Mouse (Mus musculus): Measurements from ENCODE around the gene Cntnap5b. TPM values are rescaled to one million over a fixed set of nuclear protein-coding genes. Genes with fewer than 3 reads are reported as not detected.

The Cntnap5b gene
- polyA plus RNA-seq, 1 experiment from 2014 or later = not detected

DNA sequence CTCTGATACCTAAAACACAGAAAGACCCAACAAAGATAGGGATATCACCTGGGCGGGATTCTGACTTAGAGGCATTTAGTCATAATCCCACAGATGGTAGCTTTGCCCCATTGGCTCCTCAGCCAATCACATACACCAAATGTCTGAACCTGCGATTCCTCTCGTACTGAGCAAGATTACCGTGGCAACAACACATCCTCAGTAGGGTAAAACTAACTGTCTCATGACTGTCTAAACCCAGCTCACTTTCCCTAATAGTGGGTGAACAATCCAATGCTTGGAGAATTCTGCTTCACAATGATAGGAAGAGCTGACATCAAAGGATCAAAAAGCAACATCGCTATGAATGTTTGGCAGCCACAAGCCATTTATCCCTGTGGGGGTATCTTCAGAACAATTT is 407.5 kb downstream of the Cntnap5b start:
- H3K4me3 ChIP-seq (replicated peaks) = no peak overlapping the region
- no peaks in the 10 kb centered on the region for H3K4me1 ChIP-seq (replicated peaks)
- ATAC-seq (ENCODE audit: insufficient read depth) = peak; percentile 100
- no peaks in the 10 kb centered on the region for H3K27me3 ChIP-seq
- no peaks in the 10 kb centered on the region for H3K9me3 ChIP-seq (replicated peaks)
- H3K27ac ChIP-seq (replicated peaks) = no peak overlapping the region
- H3K36me3 ChIP-seq (replicated peaks) = no peaks in the 10 kb centered on the region
- no peak overlapping the region for H3K4me2 ChIP-seq
- H3K9ac ChIP-seq = no peak overlapping the region
- 55% methylated on average over 5 of the region's 5 CpGs for WGBS (ENCODE audit: insufficient replicate concordance)

GRCm38 (mm10) chr1:100231980-100232608 is 459.5 kb downstream of the Cntnap5b start:
- Histone ChIP-seq H3K4me2 (no peak overlapping the region), H3K4me3 (replicated peaks) (no peak overlapping the region), H3K27ac (replicated peaks) (no peak overlapping the region), H3K4me1 (replicated peaks) (no peaks in the 10 kb centered on the region), H3K9ac (no peak overlapping the region), H3K27me3 (no peaks in the 10 kb centered on the region), H3K9me3 (replicated peaks) (no peaks in the 10 kb centered on the region), H3K36me3 (replicated peaks) (no peaks in the 10 kb centered on the region)
- WGBS (ENCODE audit: insufficient replicate concordance) = 4% methylated on average over 6 of the region's 6 CpGs
- ATAC-seq (ENCODE audit: insufficient read depth) = no peak

DNA sequence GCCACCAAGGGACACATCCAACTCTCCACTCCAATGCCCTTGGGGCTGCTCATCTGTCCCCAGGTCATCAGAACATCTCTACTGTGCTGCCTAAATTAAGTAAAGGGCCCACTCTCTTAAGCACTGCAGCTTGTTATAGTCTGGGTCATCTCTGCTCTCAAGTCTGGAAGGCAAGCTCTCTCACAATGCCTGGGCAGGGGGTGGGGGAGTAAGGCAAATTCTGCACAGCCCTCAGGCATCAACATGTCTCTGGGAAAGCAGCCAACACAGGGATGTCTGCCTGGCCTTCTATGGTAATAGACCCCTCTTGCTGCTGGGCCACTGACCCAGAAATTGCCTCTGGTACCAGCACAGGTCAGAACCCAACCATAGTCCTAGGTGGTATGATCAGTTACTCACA is 479.4 kb downstream of the Cntnap5b start:
- Histone ChIP-seq H3K4me1 (replicated peaks) (no peaks in the 10 kb centered on the region), H3K36me3 (replicated peaks) (no peaks in the 10 kb centered on the region), H3K9me3 (replicated peaks) (no peaks in the 10 kb centered on the region), H3K9ac (no peak overlapping the region), H3K4me2 (no peak overlapping the region), H3K27me3 (no peaks in the 10 kb centered on the region), H3K4me3 (replicated peaks) (no peak overlapping the region), H3K27ac (replicated peaks) (no peak overlapping the region)
- ATAC-seq (ENCODE audit: insufficient read depth) = no peak

GRCm38 (mm10) chr1:100310687-100311086 is 538.1 kb downstream of the Cntnap5b start:
- Histone ChIP-seq H3K4me3 (replicated peaks) (no peak overlapping the region), H3K9me3 (replicated peaks) (no peaks in the 10 kb centered on the region), H3K36me3 (replicated peaks) (no peaks in the 10 kb centered on the region), H3K27me3 (no peaks in the 10 kb centered on the region), H3K9ac (no peak overlapping the region), H3K4me1 (replicated peaks) (no peaks in the 10 kb centered on the region), H3K4me2 (no peak overlapping the region), H3K27ac (replicated peaks) (no peak overlapping the region)
- no peak for ATAC-seq (ENCODE audit: insufficient read depth)
- 74% methylated on average over 1 of the region's 1 CpGs for WGBS (ENCODE audit: insufficient replicate concordance)

DNA sequence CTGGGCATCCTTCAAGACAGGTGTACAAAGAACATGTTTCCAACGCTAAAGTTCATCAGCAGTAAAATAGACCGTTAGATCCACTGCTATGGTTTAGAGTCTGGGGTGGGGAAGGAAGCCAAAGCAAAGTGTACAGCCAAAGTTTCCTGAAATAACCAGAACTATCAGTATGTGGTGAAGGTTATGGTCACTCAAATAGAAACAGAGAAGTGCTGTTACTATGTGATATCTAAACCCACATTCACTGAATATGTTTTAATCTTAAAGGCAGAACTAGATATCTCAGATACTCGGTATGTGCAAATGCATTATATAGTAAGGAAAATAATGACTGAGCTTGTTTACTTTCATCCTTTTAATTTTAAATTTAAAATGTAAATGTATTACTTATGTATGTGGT is 558.5 kb downstream of the Cntnap5b start:
- Histone ChIP-seq H3K9me3 (replicated peaks) (no peaks in the 10 kb centered on the region), H3K4me3 (replicated peaks) (no peak overlapping the region), H3K4me2 (no peak overlapping the region), H3K27me3 (no peaks in the 10 kb centered on the region), H3K27ac (replicated peaks) (no peak overlapping the region), H3K36me3 (replicated peaks) (no peaks in the 10 kb centered on the region), H3K9ac (no peak overlapping the region), H3K4me1 (replicated peaks) (no peaks in the 10 kb centered on the region)
- WGBS (ENCODE audit: insufficient replicate concordance) = 55% methylated on average over 3 of the region's 3 CpGs
- ATAC-seq (ENCODE audit: insufficient read depth) = no peak

GRCm38 (mm10) chr1:100369415-100370113 is 597.0 kb downstream of the Cntnap5b start:
- Histone ChIP-seq H3K27me3 (no peaks in the 10 kb centered on the region), H3K9ac (no peak overlapping the region), H3K36me3 (replicated peaks) (no peaks in the 10 kb centered on the region), H3K4me2 (no peak overlapping the region), H3K9me3 (replicated peaks) (no peaks in the 10 kb centered on the region), H3K27ac (replicated peaks) (no peak overlapping the region), H3K4me1 (replicated peaks) (no peaks in the 10 kb centered on the region), H3K4me3 (replicated peaks) (no peak overlapping the region)
- 53% methylated on average over 5 of the region's 5 CpGs for WGBS (ENCODE audit: insufficient replicate concordance)
- no peak for ATAC-seq (ENCODE audit: insufficient read depth)

DNA sequence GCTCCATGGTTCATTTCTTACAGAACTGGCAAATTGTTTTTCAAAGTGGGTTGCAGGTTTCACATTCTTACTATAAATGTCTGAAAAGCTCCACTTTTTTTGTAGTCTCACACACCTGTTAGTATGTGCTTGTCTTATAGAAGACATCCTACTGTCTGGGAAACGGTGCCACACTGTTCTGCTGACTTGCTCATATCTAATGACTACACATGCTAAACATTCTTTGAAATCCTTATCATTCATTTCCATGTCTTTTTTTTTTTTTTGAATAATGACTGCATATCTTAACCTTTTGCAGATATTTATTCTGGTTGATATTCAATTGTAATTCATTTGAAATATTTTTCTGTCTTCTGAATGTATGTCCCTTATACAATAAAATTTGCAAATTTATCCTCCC is 613.7 kb downstream of the Cntnap5b start:
- Histone ChIP-seq H3K27ac (replicated peaks) (no peak overlapping the region), H3K9me3 (replicated peaks) (no peaks in the 10 kb centered on the region), H3K4me1 (replicated peaks) (no peaks in the 10 kb centered on the region), H3K36me3 (replicated peaks) (no peaks in the 10 kb centered on the region), H3K27me3 (no peaks in the 10 kb centered on the region), H3K9ac (no peak overlapping the region), H3K4me3 (replicated peaks) (no peak overlapping the region), H3K4me2 (no peak overlapping the region)
- 42% methylated on average over 1 of the region's 1 CpGs for WGBS (ENCODE audit: insufficient replicate concordance)
- ATAC-seq (ENCODE audit: insufficient read depth) = no peak

- no peaks in the 10 kb centered on the region for H3K27me3 ChIP-seq
- no peak overlapping the region for H3K4me3 ChIP-seq (replicated peaks)
- no peaks in the 10 kb centered on the region for H3K4me1 ChIP-seq (replicated peaks)
- no peaks in the 10 kb centered on the region for H3K9me3 ChIP-seq (replicated peaks)
- no peak for ATAC-seq (ENCODE audit: insufficient read depth)
- no peaks in the 10 kb centered on the region for H3K36me3 ChIP-seq (replicated peaks)
- H3K4me2 ChIP-seq = no peak overlapping the region
- H3K9ac ChIP-seq = no peak overlapping the region
- no peak overlapping the region for H3K27ac ChIP-seq (replicated peaks)
These were observed 621.5 kb downstream of the Cntnap5b start for GRCm38 (mm10) chr1:100394034-100394433.

- Histone ChIP-seq H3K9ac (no peak overlapping the region), H3K27ac (replicated peaks) (no peak overlapping the region), H3K36me3 (replicated peaks) (no peaks in the 10 kb centered on the region), H3K27me3 (no peaks in the 10 kb centered on the region), H3K9me3 (replicated peaks) (no peaks in the 10 kb centered on the region), H3K4me3 (replicated peaks) (no peak overlapping the region), H3K4me2 (no peak overlapping the region), H3K4me1 (replicated peaks) (no peaks in the 10 kb centered on the region)
- no peak for ATAC-seq (ENCODE audit: insufficient read depth)
These were observed 644.2 kb downstream of the Cntnap5b start for GRCm38 (mm10) chr1:100416658-100417224.

DNA sequence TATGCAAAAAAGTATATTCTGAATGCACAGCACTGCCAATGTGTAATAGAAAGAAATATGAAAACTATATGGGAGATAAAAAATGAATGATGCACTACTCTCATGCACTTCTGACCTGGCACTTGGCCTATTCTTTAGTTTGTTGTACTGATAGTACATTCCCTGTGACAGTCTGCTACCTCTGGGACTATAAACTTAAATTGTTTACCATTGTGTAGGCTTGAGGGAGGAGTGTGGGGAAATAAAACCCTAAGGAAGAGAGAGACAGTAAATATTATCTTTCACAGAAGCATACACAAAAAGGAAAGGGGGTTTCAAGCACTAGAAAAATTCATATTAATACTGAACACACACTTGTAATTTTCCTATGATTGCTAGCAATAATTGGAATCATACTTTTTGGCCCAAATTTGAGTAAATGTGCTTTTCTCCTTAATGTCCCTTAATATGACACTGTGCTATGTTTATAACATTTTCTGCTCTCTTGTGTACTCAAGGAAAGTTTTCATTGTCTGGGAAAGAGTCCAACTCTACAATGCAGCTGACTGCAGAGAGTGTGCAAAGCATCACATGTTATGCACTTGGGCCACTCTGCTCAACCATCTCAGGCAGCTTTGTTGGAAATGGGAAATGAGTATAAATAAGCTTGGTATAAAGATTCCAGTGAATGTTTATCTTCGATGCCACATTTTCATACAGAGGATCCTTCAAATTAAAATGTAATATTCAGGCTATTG is 657.6 kb downstream of the Cntnap5b start:
- Histone ChIP-seq H3K4me2 (no peak overlapping the region), H3K9ac (no peak overlapping the region), H3K4me3 (replicated peaks) (no peak overlapping the region), H3K4me1 (replicated peaks) (no peaks in the 10 kb centered on the region), H3K27ac (replicated peaks) (no peak overlapping the region), H3K9me3 (replicated peaks) (no peaks in the 10 kb centered on the region), H3K36me3 (replicated peaks) (no peaks in the 10 kb centered on the region), H3K27me3 (no peaks in the 10 kb centered on the region)
- WGBS (ENCODE audit: insufficient replicate concordance) = 56% methylated on average over 1 of the region's 1 CpGs
- ATAC-seq (ENCODE audit: insufficient read depth) = no peak

- no peaks in the 10 kb centered on the region for H3K9me3 ChIP-seq (replicated peaks)
- H3K4me1 ChIP-seq (replicated peaks) = no peaks in the 10 kb centered on the region
- H3K9ac ChIP-seq = no peak overlapping the region
- no peaks in the 10 kb centered on the region for H3K27me3 ChIP-seq
- no peak for ATAC-seq (ENCODE audit: insufficient read depth)
- H3K4me3 ChIP-seq (replicated peaks) = no peak overlapping the region
- H3K36me3 ChIP-seq (replicated peaks) = no peaks in the 10 kb centered on the region
- WGBS (ENCODE audit: insufficient replicate concordance) = 59% methylated on average over 2 of the region's 2 CpGs
- no peak overlapping the region for H3K27ac ChIP-seq (replicated peaks)
- no peak overlapping the region for H3K4me2 ChIP-seq
These were observed 691.3 kb downstream of the Cntnap5b start for GRCm38 (mm10) chr1:100463877-100464276.
